Mouse (Mus musculus): Measurements from ENCODE around the gene 1810024B03Rik. TPM values are rescaled to one million over a fixed set of nuclear protein-coding genes. Genes with fewer than 3 reads are reported as not detected.

1810024B03Rik gene
- polyA plus RNA-seq, 1 experiment: 1.2 TPM

- TF ChIP-seq CTCF (IDR thresholded peaks at IDR 0.05; ENCODE audit: borderline replicate concordance, extremely low read depth, insufficient read depth, insufficient read length): no peak
- no peak for TF ChIP-seq POLR2A (IDR thresholded peaks at IDR 0.05; ENCODE audit: borderline replicate concordance, extremely low read depth, insufficient read depth, insufficient read length, poor library complexity, severe bottlenecking)
- no peak for DNase-seq (ENCODE audit: low read depth)
Measured at GRCm38 (mm10) chr2:127165675-127166074, 42.4 kb downstream of the 1810024B03Rik start.

GRCm38 (mm10) chr2:127145699-127146098 lies 62.4 kb downstream of the 1810024B03Rik start:
- TF ChIP-seq CTCF (IDR thresholded peaks at IDR 0.05; ENCODE audit: borderline replicate concordance, extremely low read depth, insufficient read depth, insufficient read length) (no peak), POLR2A (IDR thresholded peaks at IDR 0.05; ENCODE audit: borderline replicate concordance, extremely low read depth, insufficient read depth, insufficient read length, poor library complexity, severe bottlenecking) (no peak)
- no peak for DNase-seq (ENCODE audit: low read depth)

- DNase-seq (ENCODE audit: low read depth): peak; percentile 73
- TF ChIP-seq CTCF (IDR thresholded peaks at IDR 0.05; ENCODE audit: borderline replicate concordance, extremely low read depth, insufficient read depth, insufficient read length) (no peak), POLR2A (IDR thresholded peaks at IDR 0.05; ENCODE audit: borderline replicate concordance, extremely low read depth, insufficient read depth, insufficient read length, poor library complexity, severe bottlenecking) (peak; percentile 33; the same call in 1 of the 2 replicates)
Measured at GRCm38 (mm10) chr2:127143158-127144063, 64.7 kb downstream of the 1810024B03Rik start, which contains the start of gene Itpripl1. Gene Itpripl1 (minus strand): TSS chr2:127143442.

GRCm38 (mm10) chr2:127142577-127143157 lies 65.4 kb downstream of the 1810024B03Rik start:
- peak; percentile 10 for DNase-seq (ENCODE audit: low read depth)

GRCm38 (mm10) chr2:127142031-127142430 lies 66.0 kb downstream of the 1810024B03Rik start:
- DNase-seq (ENCODE audit: low read depth): no peak
- TF ChIP-seq POLR2A (IDR thresholded peaks at IDR 0.05; ENCODE audit: borderline replicate concordance, extremely low read depth, insufficient read depth, insufficient read length, poor library complexity, severe bottlenecking): no peak
- TF ChIP-seq CTCF (IDR thresholded peaks at IDR 0.05; ENCODE audit: borderline replicate concordance, extremely low read depth, insufficient read depth, insufficient read length): no peak

More at GRCm38 (mm10) chr2:127142577-127143157, 65.4 kb downstream of the 1810024B03Rik start:
- TF ChIP-seq POLR2A (IDR thresholded peaks at IDR 0.05; ENCODE audit: borderline replicate concordance, extremely low read depth, insufficient read depth, insufficient read length, poor library complexity, severe bottlenecking): no peak
- TF ChIP-seq CTCF (IDR thresholded peaks at IDR 0.05; ENCODE audit: borderline replicate concordance, extremely low read depth, insufficient read depth, insufficient read length): no peak

- TF ChIP-seq CTCF (IDR thresholded peaks at IDR 0.05; ENCODE audit: borderline replicate concordance, extremely low read depth, insufficient read depth, insufficient read length): no peak
- TF ChIP-seq POLR2A (IDR thresholded peaks at IDR 0.05; ENCODE audit: borderline replicate concordance, extremely low read depth, insufficient read depth, insufficient read length, poor library complexity, severe bottlenecking): no peak
- DNase-seq (ENCODE audit: low read depth): no peak
Measured at GRCm38 (mm10) chr2:127140011-127140410, 68.1 kb downstream of the 1810024B03Rik start.

GRCm38 (mm10) chr2:127139605-127140004 lies 68.5 kb downstream of the 1810024B03Rik start:
- no peak for DNase-seq (ENCODE audit: low read depth)
- TF ChIP-seq CTCF (IDR thresholded peaks at IDR 0.05; ENCODE audit: borderline replicate concordance, extremely low read depth, insufficient read depth, insufficient read length): no peak
- TF ChIP-seq POLR2A (IDR thresholded peaks at IDR 0.05; ENCODE audit: borderline replicate concordance, extremely low read depth, insufficient read depth, insufficient read length, poor library complexity, severe bottlenecking): no peak

GRCm38 (mm10) chr2:127139094-127139493 lies 69.0 kb downstream of the 1810024B03Rik start:
- no peak for TF ChIP-seq POLR2A (IDR thresholded peaks at IDR 0.05; ENCODE audit: borderline replicate concordance, extremely low read depth, insufficient read depth, insufficient read length, poor library complexity, severe bottlenecking)
- no peak for DNase-seq (ENCODE audit: low read depth)

- TF ChIP-seq POLR2A (IDR thresholded peaks at IDR 0.05; ENCODE audit: borderline replicate concordance, extremely low read depth, insufficient read depth, insufficient read length, poor library complexity, severe bottlenecking) (no peak), CTCF (IDR thresholded peaks at IDR 0.05; ENCODE audit: borderline replicate concordance, extremely low read depth, insufficient read depth, insufficient read length) (no peak)
- DNase-seq (ENCODE audit: low read depth): no peak
Measured at GRCm38 (mm10) chr2:127138449-127138848, 69.6 kb downstream of the 1810024B03Rik start.

GRCm38 (mm10) chr2:127137838-127138420 lies 70.2 kb downstream of the 1810024B03Rik start:
- no peak for DNase-seq (ENCODE audit: low read depth)
- TF ChIP-seq CTCF (IDR thresholded peaks at IDR 0.05; ENCODE audit: borderline replicate concordance, extremely low read depth, insufficient read depth, insufficient read length) (no peak), POLR2A (IDR thresholded peaks at IDR 0.05; ENCODE audit: borderline replicate concordance, extremely low read depth, insufficient read depth, insufficient read length, poor library complexity, severe bottlenecking) (no peak)

- no peak for TF ChIP-seq POLR2A (IDR thresholded peaks at IDR 0.05; ENCODE audit: borderline replicate concordance, extremely low read depth, insufficient read depth, insufficient read length, poor library complexity, severe bottlenecking)
- no peak for TF ChIP-seq CTCF (IDR thresholded peaks at IDR 0.05; ENCODE audit: borderline replicate concordance, extremely low read depth, insufficient read depth, insufficient read length)
- DNase-seq (ENCODE audit: low read depth): peak; percentile 95
Measured at GRCm38 (mm10) chr2:127136979-127137378, 71.1 kb downstream of the 1810024B03Rik start.

Other genes starting within 250 kb of the 1810024B03Rik start
- 9.0 and 12.4 TPM in 2 replicates for gene Ap4e1, start 199.6 kb downstream of the 1810024B03Rik start, polyA plus RNA-seq (2012; rRNA removed)
- 11.7 and 12.7 TPM in 2 replicates for gene Blvra, start 137.6 kb downstream of the 1810024B03Rik start, polyA plus RNA-seq (2012; rRNA removed)
- 18.5 and 28.6 TPM in 2 replicates for gene Ncaph, start 74.3 kb downstream of the 1810024B03Rik start, polyA plus RNA-seq (2012; rRNA removed)
- gene Itpripl1, start 64.8 kb downstream of the 1810024B03Rik start, polyA plus RNA-seq (2012; rRNA removed): 5.5 and 6.6 TPM in 2 replicates
- 81.5 and 98.9 TPM in 2 replicates for gene Snrnp200, start 106 bp upstream of the 1810024B03Rik start, polyA plus RNA-seq (2012; rRNA removed)
- 58.0 and 69.0 TPM in 2 replicates for gene Ciao1, start 39.5 kb upstream of the 1810024B03Rik start, polyA plus RNA-seq (2012; rRNA removed)
- gene Tmem127, start 39.6 kb upstream of the 1810024B03Rik start, polyA plus RNA-seq (2012; rRNA removed): 57.2 and 73.6 TPM in 2 replicates
- gene Stard7, start 61.9 kb upstream of the 1810024B03Rik start, polyA plus RNA-seq (2012; rRNA removed): 89.3 and 91.9 TPM in 2 replicates
- 6.5 and 7.7 TPM in 2 replicates for gene Dusp2, start 127.9 kb upstream of the 1810024B03Rik start, polyA plus RNA-seq (2012; rRNA removed)
- gene Astl, start 130.4 kb upstream of the 1810024B03Rik start, polyA plus RNA-seq (2012; rRNA removed): 0.03 TPM in 1 of 2 replicates, not detected in the other
- gene Adra2b, start 154.9 kb upstream of the 1810024B03Rik start, polyA plus RNA-seq (2012; rRNA removed): 0.18 and 0.30 TPM in 2 replicates
- 0.07 and 0.13 TPM in 2 replicates for gene Gpat2, start 216.9 kb upstream of the 1810024B03Rik start, polyA plus RNA-seq (2012; rRNA removed)
- gene Fahd2a, start 236.3 kb upstream of the 1810024B03Rik start, polyA plus RNA-seq (2012; rRNA removed): 25.8 and 30.8 TPM in 2 replicates